Mouse (Mus musculus): ENCODE results near the gene Clec14a.

- TF ChIP-seq CTCF (conservative IDR thresholded peaks at IDR 0.05; ENCODE audit: insufficient read depth, insufficient read length, low read depth, low read length) (no peak), POLR2A (IDR thresholded peaks at IDR 0.05; ENCODE audit: low read depth, low read length) (no peak)
Observed at GRCm38 (mm10) chr12:58270520-58270919, 1.4 kb upstream of the Clec14a start.
